Mouse (Mus musculus) lung, adult 2 months (tissue): ENCODE measurements at regions not wholly inside any gene's neighbourhood (a gene's known extent, or its start where the extent isn't known, plus 50 kb on each side); places are given as distances from the start of the nearest gene placed in this dataset.

Experiments used
- DNase-seq: peaks from one replicate; pipeline ENCODE4 v3.0.0; 2022
- H3K4me1 ChIP-seq: fragments of 200-500 bp; 2 replicates; pipeline ENCODE4 v1.6.1; 2011; ENCODE audit warnings: low read length; ENCODE audit not compliant: control insufficient read depth, insufficient read depth
- H3K4me3 ChIP-seq: fragments of 200-500 bp; replicated peaks from 2 replicates; pipeline ENCODE3; 2011; ENCODE audit warnings: low read depth, mild to moderate bottlenecking, control low read depth, low read length; ENCODE audit errors: extremely low read depth
- CTCF ChIP-seq: fragments of 200-500 bp; IDR thresholded peaks from 2 replicates; pipeline ENCODE4 v1.5.1; 2011; ENCODE audit warnings: mild to moderate bottlenecking, low read length, control low read depth; ENCODE audit not compliant: insufficient read depth
- POLR2A ChIP-seq: fragments of 200-500 bp; IDR thresholded peaks from 2 replicates; pipeline ENCODE4 v1.6.1; 2011; ENCODE audit warnings: low read depth, mild to moderate bottlenecking, control low read depth, low read length, borderline replicate concordance; ENCODE audit errors: extremely low read depth
- WGBS: fragments of 180-500 bp; shearing (Covaris S2); methylation state at CpG from one replicate; pipeline ENCODE4 v1.1.7; 2018; 5-methylcytosine and 5-hydroxymethylcytosine counted together

DNA sequence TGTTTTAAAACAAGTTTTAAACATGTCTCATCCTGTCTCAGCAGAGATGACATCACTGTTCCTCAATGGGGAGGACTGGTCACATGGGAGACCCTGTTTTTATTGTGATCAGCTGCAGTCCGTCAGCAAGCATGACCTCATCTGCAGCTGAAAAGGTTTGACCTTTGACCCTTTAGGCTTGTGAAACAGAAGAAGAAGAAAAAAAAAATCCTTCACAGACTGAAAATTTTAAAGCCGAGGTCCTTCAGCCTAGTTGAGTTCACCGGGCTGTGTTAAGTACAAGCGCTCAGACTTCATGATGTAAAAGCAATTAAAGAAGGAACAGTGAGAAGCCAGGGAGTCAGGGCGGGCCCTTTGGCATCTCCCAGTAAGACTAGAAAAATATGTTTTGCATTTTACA, 104.7 kb upstream of the Dcbld2 start:
- no peak for DNase-seq
- Histone ChIP-seq H3K4me1 (no peaks in the 10 kb centered on the region), H3K4me3 (no peak overlapping the region)
- TF ChIP-seq POLR2A (no peak), CTCF (no peak)
- WGBS: 50% methylated on average over 5 of the region's 5 CpGs

DNA sequence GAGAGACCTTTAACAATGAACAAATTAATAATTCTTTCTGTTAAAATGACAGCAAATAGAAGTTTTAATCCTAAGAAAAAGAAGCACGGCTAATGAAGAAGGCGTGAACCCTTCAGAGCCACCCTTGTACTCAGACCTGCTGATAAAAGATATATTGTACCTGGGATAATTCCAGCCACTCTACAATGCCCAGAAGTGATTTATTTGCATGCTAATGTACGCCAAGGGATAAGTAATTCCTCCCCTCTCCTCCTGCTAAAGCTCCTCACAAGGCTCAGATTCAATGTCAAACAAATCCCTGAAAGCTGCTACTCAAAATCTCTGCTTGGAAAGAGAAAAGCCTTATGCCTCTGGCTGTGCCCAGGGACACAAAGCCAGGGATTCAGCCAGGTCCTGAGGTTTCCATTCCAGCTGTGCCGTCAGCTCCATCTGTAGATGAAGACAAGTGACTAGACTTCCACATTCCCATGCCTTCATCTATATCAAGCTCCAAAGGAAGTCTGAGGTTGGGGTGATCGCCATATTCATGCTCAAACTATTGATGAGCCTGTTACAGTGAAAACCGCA, 91.3 kb upstream of the Dcbld2 start:
- WGBS: 75% methylated on average over 6 of the region's 6 CpGs
- H3K4me1 ChIP-seq: no peaks in the 10 kb centered on the region
- no peak for DNase-seq
- H3K4me3 ChIP-seq: no peak overlapping the region
- TF ChIP-seq CTCF: no peak
- no peak for TF ChIP-seq POLR2A

GRCm38 (mm10) chr16:58331087-58331486, 77.2 kb upstream of the Dcbld2 start:
- Histone ChIP-seq H3K4me3 (no peak overlapping the region), H3K4me1 (no peaks in the 10 kb centered on the region)
- 40% methylated on average over 3 of the region's 3 CpGs for WGBS
- no peak for DNase-seq
- TF ChIP-seq POLR2A: no peak
- no peak for TF ChIP-seq CTCF

DNA sequence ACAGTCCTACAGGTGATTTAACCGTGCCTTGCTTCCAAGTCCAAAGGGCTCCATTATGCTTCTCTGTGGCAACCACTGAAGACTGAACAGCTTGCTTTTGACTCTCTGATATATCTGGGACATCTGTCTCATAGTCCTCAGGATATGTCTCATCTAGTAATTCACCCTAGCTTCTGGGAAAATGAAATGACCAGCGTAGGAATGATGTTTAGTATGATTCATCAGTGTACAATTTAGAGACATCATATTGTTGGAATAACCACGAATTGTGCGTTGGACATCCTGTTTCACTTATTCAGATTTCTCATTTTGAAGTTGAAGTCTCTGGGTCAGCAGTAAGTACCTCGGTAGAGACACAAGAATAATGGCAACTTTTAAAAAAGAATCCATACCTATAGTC, 64.3 kb upstream of the Dcbld2 start:
- 76% methylated on average over 5 of the region's 5 CpGs for WGBS
- Histone ChIP-seq H3K4me3 (no peak overlapping the region), H3K4me1 (no peaks in the 10 kb centered on the region)
- no peak for DNase-seq
- TF ChIP-seq POLR2A: no peak
- TF ChIP-seq CTCF: no peak

- TF ChIP-seq CTCF (no peak), POLR2A (no peak)
- DNase-seq: no peak
- 52% methylated on average over 5 of the region's 5 CpGs for WGBS
- Histone ChIP-seq H3K4me3 (no peak overlapping the region), H3K4me1 (no peaks in the 10 kb centered on the region)
Observed at GRCm38 (mm10) chr16:58349354-58349753, 58.9 kb upstream of the Dcbld2 start.

- DNase-seq: no peak
- no peaks in the 10 kb centered on the region for H3K4me1 ChIP-seq
- 44% methylated on average over 2 of the region's 2 CpGs for WGBS
Observed at GRCm38 (mm10) chr16:58349802-58350201, 58.4 kb upstream of the Dcbld2 start.

DNA sequence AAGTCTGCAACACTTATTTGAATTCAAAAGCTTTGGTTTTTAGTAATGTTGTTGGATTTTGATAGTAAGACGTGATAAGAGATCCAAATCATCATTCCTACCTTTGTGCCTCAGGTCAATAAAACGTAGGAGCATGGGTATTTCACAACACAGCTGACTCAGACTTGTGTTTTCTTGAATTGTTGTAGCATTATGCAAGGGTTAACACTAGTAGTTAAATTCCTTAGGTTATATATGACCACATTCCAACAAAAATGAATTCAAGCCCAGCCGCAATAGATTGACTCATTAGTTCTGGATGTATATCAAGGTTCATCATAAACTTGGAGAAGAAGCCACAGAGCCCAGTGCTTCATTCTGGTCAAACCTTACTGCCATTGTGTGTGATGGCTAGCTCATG, 56.1 kb upstream of the Dcbld2 start:
- Histone ChIP-seq H3K4me3 (no peak overlapping the region), H3K4me1 (no peaks in the 10 kb centered on the region)
- DNase-seq: no peak
- WGBS: 77% methylated on average over 3 of the region's 3 CpGs
- no peak for TF ChIP-seq CTCF
- TF ChIP-seq POLR2A: no peak

More at GRCm38 (mm10) chr16:58349802-58350201, 58.4 kb upstream of the Dcbld2 start:
- no peak overlapping the region for H3K4me3 ChIP-seq
- TF ChIP-seq CTCF: no peak
- no peak for TF ChIP-seq POLR2A

DNA sequence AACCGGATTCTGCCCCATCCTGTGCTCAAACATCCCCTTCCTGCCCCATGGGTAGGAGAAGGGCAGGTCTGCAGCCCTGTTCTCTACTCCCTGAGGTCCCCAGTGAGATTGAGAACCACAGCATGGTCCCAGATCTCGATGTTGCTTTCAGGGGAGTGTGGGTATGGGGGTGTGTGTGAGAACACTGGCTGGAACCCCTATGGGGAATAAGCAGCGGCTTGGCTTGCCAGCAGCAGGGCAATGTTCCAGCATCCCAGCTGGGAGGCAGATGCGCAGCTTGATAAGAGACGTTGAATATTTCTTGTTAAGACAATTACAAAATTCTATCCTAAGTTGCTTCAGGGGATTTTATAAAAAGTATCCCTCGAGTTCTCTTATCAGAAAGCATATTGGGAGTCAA, 53.7 kb upstream of the Dcbld2 start:
- DNase-seq: no peak
- 48% methylated on average over 6 of the region's 6 CpGs for WGBS
- Histone ChIP-seq H3K4me1 (no peaks in the 10 kb centered on the region), H3K4me3 (no peak overlapping the region)
- TF ChIP-seq POLR2A: no peak
- no peak for TF ChIP-seq CTCF
